Mouse (Mus musculus) E14TG2a.4 (cell line): Measurements from ENCODE around the gene Pyroxd1.

ENCODE experiments used
- H3K27me3 ChIP-seq: 2 replicates; pipeline ENCODE4 v1.6.1; 2014; ENCODE audit warnings: low read length, control low read depth; ENCODE audit not compliant: insufficient read depth
- H3K36me3 ChIP-seq: 2 replicates; pipeline ENCODE4 v1.6.1; 2014; ENCODE audit warnings: low read length, control low read depth; ENCODE audit not compliant: insufficient read depth
- H3K4me1 ChIP-seq: replicated peaks from 2 replicates; pipeline ENCODE4 v1.6.1; 2014; ENCODE audit warnings: low read depth, low read length, control low read depth
- H3K4me3 ChIP-seq: replicated peaks from 2 replicates; pipeline ENCODE4 v1.5.1; 2014; ENCODE audit warnings: mild to moderate bottlenecking, low read length
- H3K9me3 ChIP-seq: 2 replicates; pipeline ENCODE4 v1.6.1; 2014; ENCODE audit warnings: low read length, control low read depth
- CTCF ChIP-seq: conservative IDR thresholded peaks from 2 replicates; pipeline ENCODE4 v1.5.1; 2014; ENCODE audit warnings: low read length
- NANOG ChIP-seq: IDR thresholded peaks from 2 replicates; pipeline ENCODE4 v1.6.1; 2014; ENCODE audit warnings: borderline replicate concordance, low read length, mixed read lengths
- POU5F1 ChIP-seq: IDR thresholded peaks from 2 replicates; pipeline ENCODE4 v1.6.1; 2014; ENCODE audit warnings: low read length, borderline replicate concordance

The Pyroxd1 gene

GRCm38 (mm10) chr6:142365742-142366472 is 20.5 kb downstream of the Pyroxd1 start:
- Histone ChIP-seq H3K9me3 (no peaks in the 10 kb centered on the region), H3K27me3 (no peaks in the 10 kb centered on the region), H3K4me3 (no peak overlapping the region), H3K4me1 (0 out of 2 replicates have a peak, but pooled peaks cover 3% of the 10 kb centered on the region), H3K36me3 (peaks cover 98% of the 10 kb centered on the region)
- no peak for TF ChIP-seq NANOG

DNA sequence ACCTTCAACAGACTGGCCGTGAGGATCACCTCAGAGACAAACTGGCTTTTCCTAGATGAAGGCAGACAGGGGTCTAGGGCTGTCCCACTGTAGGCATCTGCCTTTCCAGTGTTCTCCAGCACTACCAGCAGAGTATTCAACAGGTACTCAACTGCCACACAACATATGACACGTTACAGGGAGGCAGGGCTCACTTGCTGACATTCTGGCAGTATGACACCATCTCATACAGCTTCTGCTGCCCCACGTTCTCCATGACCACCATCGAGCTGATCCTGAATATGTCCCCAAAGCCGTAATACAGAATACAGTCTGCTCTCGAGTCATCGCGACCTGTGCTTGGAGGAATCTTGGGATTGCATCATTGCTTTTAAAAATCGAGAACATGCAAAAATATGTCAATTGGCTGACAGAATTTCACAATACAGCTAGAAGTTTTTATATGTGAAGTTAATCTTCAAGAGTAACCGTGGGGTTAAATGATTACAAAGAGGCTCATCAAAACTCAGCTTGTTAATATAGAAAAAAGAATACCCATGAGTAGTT is 21.1 kb downstream of the Pyroxd1 start:
- Histone ChIP-seq H3K4me3 (no peak overlapping the region), H3K36me3 (peaks cover 96% of the 10 kb centered on the region), H3K9me3 (no peaks in the 10 kb centered on the region), H3K4me1 (0 out of 2 replicates have a peak, but pooled peaks cover 3% of the 10 kb centered on the region), H3K27me3 (no peaks in the 10 kb centered on the region)
- TF ChIP-seq CTCF (no peak), NANOG (no peak), POU5F1 (no peak)

GRCm38 (mm10) chr6:142367565-142367964 is 22.1 kb downstream of the Pyroxd1 start:
- Histone ChIP-seq H3K36me3 (peaks cover 96% of the 10 kb centered on the region), H3K9me3 (no peaks in the 10 kb centered on the region), H3K4me3 (no peak overlapping the region), H3K27me3 (no peaks in the 10 kb centered on the region), H3K4me1 (0 out of 2 replicates have a peak, but pooled peaks cover 3% of the 10 kb centered on the region)
- TF ChIP-seq CTCF (no peak), POU5F1 (no peak), NANOG (no peak)

DNA sequence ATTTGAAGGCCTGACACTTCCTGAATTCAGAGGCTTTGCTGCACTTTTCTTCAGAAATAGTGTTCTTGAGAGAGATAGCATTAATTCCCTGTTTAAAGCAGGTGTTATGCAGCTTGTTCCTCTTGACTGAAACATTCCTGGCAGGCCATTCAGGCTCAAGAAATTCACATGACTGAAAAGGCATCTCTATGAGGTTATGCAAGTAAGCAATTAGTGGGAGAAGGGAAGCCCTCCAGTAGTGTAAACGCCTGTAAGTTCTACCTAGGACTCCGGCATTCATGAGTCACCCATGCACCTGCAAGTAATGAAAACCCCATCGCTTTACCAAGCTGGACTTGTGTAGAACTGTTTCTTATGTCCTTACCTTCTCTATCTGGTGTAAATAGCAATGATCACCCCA is 24.1 kb downstream of the Pyroxd1 start:
- TF ChIP-seq CTCF, result no peak
- TF ChIP-seq POU5F1, result no peak
- TF ChIP-seq NANOG, result no peak

DNA sequence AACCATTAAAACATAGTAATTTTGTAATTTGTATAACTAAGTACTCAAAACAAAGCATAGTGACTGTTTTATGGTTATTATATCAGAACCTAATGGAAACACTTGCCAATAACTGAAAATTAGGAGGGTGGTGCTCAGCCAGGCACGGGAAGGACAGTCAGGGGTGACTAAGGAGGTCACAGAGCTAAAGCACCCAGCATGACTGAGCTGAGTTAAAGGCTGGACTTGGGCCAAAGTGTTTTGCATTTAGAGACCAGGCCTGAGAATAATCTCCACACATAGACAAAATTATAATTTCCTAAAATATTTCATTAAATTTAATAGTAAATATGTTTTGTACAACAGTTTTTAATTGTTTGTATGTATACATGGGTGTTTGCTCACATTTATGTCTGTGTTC is 31.6 kb downstream of the Pyroxd1 start:
- Histone ChIP-seq H3K36me3 (peaks cover 73% of the 10 kb centered on the region), H3K27me3 (no peaks in the 10 kb centered on the region), H3K4me3 (no peak overlapping the region), H3K4me1 (peaks cover 7% of the 10 kb centered on the region), H3K9me3 (no peaks in the 10 kb centered on the region)
- TF ChIP-seq CTCF (no peak), NANOG (no peak), POU5F1 (no peak)

More for the DNA sequence above, 24.1 kb downstream of the Pyroxd1 start:
- Histone ChIP-seq H3K4me3 (no peak overlapping the region), H3K9me3 (no peaks in the 10 kb centered on the region), H3K36me3 (peaks cover 98% of the 10 kb centered on the region), H3K27me3 (no peaks in the 10 kb centered on the region), H3K4me1 (no peaks in the 10 kb centered on the region)

GRCm38 (mm10) chr6:142378576-142379330 is 33.3 kb downstream of the Pyroxd1 start:
- Histone ChIP-seq H3K9me3 (no peaks in the 10 kb centered on the region), H3K4me1 (peaks cover 7% of the 10 kb centered on the region), H3K36me3 (peaks cover 68% of the 10 kb centered on the region), H3K27me3 (no peaks in the 10 kb centered on the region), H3K4me3 (no peak overlapping the region)
- no peak for TF ChIP-seq CTCF

- Histone ChIP-seq H3K27me3 (no peaks in the 10 kb centered on the region), H3K36me3 (peaks cover 62% of the 10 kb centered on the region), H3K9me3 (no peaks in the 10 kb centered on the region), H3K4me3 (no peak overlapping the region), H3K4me1 (peaks cover 7% of the 10 kb centered on the region)
- TF ChIP-seq CTCF, result no peak
- no peak for TF ChIP-seq NANOG
- no peak for TF ChIP-seq POU5F1
These were observed 34.5 kb downstream of the Pyroxd1 start for GRCm38 (mm10) chr6:142379961-142380360.

- H3K9me3 ChIP-seq, result no peaks in the 10 kb centered on the region
- no peak for TF ChIP-seq CTCF
- peaks cover 15% of the 10 kb centered on the region for H3K4me1 ChIP-seq
- H3K4me3 ChIP-seq, result no peak overlapping the region
- no peaks in the 10 kb centered on the region for H3K27me3 ChIP-seq
- H3K36me3 ChIP-seq, result peaks cover 45% of the 10 kb centered on the region
These were observed 36.2 kb downstream of the Pyroxd1 start for GRCm38 (mm10) chr6:142381615-142382014.
